Mouse (Mus musculus) E14TG2a.4 (cell line): ENCODE measurements at regions not wholly inside any gene's neighbourhood (a gene's known extent, or its start where the extent isn't known, plus 50 kb on each side); places are given as distances from the start of the nearest gene placed in this dataset.

Source experiments
- CTCF ChIP-seq: conservative IDR thresholded peaks from 2 replicates; pipeline ENCODE4 v1.5.1; 2014; ENCODE audit warnings: low read length
- NANOG ChIP-seq: IDR thresholded peaks from 2 replicates; pipeline ENCODE4 v1.6.1; 2014; ENCODE audit warnings: borderline replicate concordance, low read length, mixed read lengths
- POU5F1 ChIP-seq: IDR thresholded peaks from 2 replicates; pipeline ENCODE4 v1.6.1; 2014; ENCODE audit warnings: low read length, borderline replicate concordance

DNA sequence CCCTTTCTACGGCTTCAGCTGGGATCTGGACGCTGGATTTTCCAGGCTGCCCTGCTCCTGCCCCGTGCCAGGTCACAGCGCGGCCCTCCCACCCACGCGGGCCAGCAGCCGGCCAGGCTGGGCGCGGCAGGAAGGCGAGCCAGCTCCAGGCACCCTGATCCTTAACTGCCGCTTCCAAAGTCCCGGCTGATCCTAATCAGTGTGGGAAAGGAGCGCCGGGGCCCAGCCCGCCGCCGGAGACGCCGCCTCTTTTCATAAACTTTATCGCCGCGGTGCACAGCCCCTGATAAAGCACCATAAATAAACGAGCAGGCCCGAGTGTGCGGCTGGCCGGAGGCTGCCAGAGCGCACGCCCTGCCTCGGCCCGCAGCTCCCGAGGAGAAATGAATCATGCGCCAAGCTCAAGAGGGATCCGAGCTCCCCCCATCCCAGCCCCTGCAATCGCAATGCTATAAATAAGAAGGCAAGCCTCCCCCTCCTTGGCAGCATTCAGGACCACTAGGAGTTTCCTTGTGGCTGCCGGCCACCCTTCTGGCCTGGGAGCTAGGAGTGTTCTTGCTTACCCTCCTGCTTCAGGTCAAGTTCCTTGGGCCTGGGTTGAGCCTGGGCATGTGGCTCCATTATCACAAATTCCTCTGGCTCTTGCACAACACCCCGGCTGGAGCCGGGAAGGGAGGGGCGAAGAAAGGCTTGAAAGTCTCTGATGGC is 118.1 kb upstream of the Hes1 start:
- TF ChIP-seq CTCF (no peak), NANOG (no peak), POU5F1 (no peak)
